Mouse (Mus musculus) gastrocnemius, postnatal 36 days (tissue): Measurements from ENCODE around the gene Ston2. TPM values are rescaled to one million over a fixed set of nuclear protein-coding genes. Genes with fewer than 3 reads are reported as not detected.

ENCODE experiments used
- DNase-seq, 2 experiments: peaks; one replicate each; pipeline ENCODE4 v3.0.0; 2022
- intact Hi-C: fragments of 180-260 bp; cut with DNase I; formaldehyde crosslinking; loops from one replicate; pipeline ENCODE4 v1.15.1; 2025
- total RNA-seq, 2 experiments: library from RNA; stranded (reverse); gene quantifications; 2 replicates each; pipeline ENCODE4 v1.2.3; 2021

Gene Ston2
- total RNA-seq, 2 experiments from 2014 or later, result 42.5 to 46.6 TPM

DNA sequence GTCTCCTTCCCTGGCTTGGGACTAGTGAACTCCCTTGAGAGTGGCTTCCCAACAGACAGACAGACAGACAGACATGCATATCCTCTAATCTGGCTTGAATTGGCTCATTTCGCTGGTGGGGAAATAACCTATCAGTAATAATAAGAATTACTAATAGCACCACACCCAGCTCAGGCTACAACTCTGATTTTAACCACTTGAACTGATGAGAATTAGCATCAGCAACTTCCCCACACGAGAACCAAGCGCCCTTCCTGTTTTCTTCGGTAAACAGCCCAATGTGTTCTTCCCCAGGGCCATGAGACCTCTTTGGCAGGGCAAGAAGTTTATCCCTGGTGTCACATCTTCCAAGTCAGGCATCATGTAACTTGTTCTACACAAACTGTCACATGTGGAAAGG lies 76.5 kb downstream of the Ston2 start:
- no peak for DNase-seq
- intact Hi-C loops, result no loop called here

- intact Hi-C loops, result no loop called here
Observed at GRCm38 (mm10) chr12:91710876-91711275, 77.3 kb downstream of the Ston2 start.

DNA sequence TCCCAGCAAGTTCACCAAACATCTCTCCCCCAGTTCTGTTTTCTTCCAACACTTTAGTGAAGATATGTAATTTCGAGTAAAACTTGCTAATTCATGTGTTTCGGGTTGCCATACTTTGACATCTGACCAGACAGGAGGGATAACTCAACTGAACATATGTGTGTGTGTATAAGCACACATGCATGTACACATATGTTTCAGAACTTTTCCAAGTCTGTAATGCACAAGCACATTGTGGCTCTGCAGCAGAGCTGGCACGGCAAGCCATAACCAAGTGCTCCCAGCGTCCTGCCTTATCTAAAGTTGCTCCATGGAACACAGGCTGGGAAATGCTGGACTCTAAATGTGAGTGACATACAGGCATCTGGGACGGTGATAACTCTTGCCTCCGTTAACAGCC lies 78.6 kb downstream of the Ston2 start:
- intact Hi-C loops, result no loop called here

More at GRCm38 (mm10) chr12:91710876-91711275, 77.3 kb downstream of the Ston2 start:
- DNase-seq, result no peak

GRCm38 (mm10) chr12:91709232-91709631 lies 79.0 kb downstream of the Ston2 start:
- no peak for DNase-seq
- intact Hi-C loops, result no loop called here

More for the DNA sequence above, 78.6 kb downstream of the Ston2 start:
- no peak for DNase-seq

DNA sequence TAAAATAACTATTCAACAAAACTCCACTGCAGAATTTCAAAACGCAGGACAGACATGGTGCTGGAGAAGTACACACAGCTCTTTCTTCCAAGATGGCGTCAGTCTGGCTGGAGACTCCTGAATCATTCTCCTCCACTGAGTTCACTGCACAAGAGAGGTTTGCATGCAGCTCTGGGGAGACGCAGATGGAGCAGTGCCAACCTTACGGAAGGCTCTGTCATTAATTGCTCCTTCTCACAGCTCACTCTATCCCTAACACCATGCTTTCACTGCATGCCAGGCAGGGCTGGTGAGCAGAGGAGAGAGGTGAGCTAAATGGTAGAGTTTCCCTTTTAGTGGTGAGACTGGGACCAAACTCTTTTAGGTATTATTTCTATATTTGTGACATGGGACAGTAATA lies 80.4 kb downstream of the Ston2 start:
- DNase-seq, result no peak
- intact Hi-C loops, result no loop called here

GRCm38 (mm10) chr12:91703533-91703932 lies 84.7 kb downstream of the Ston2 start:
- no peak for DNase-seq
- intact Hi-C loops, result no loop called here

DNA sequence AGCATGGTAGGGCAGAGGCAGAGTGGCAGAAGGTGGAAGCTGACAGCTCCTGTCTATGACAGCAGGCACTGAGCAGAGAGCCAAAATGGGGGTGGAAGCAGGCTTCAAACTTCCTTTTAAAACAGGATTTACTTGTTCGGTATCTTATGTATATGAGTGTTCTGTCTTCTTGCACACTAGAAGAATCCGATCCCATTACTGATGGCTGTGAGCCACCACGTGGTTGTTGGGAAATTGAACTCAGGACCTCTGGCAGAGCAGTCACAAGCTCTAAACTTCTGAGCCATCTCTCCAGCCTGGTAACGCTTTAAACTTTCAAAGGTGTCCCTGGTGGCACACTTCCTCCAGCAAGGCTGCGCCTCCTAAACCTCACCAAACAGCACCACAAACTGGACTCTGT lies 85.4 kb downstream of the Ston2 start:
- intact Hi-C loops, result no loop called here
- DNase-seq, result no peak

DNA sequence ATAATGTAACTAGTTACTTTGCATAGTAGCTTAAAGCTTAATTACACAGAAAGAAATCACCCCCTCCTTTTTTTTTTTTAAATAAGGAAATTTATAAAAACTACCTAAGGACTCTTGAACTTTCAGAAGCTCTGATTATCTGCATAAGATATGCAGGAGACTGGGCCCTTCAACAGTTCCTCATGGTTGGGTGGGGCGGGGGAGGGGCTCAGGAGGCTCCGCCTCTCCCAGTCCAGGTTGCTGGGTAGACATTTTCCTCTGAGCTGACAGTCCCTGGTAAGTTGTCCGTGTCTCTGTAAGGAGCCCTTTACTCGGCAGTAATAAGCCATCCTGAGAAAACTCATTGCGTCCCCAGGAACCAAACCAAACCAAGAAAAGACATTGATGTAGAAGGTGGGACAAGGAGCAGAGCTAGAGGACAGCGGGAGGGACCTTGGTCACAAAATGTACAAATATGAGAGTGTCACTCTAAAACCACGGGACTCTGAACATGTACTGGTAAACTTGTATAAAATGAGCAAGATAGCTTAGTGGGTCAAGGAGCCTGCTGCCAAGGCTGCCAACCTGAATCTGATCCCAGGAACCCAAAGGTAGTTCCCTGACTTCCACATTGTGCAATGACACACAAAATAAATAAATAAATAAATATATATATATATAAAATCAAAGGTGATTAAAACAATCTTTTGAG lies 88.6 kb downstream of the Ston2 start:
- intact Hi-C loops, result no loop called here
- no peak for DNase-seq

- no peak for DNase-seq
- intact Hi-C loops, result no loop called here
Observed at GRCm38 (mm10) chr12:91696231-91696630, 92.0 kb downstream of the Ston2 start.

GRCm38 (mm10) chr12:91695761-91696160 lies 92.4 kb downstream of the Ston2 start:
- intact Hi-C loops, result no loop called here
- no peak for DNase-seq

- intact Hi-C loops, result no loop called here
- no peak for DNase-seq
Observed at GRCm38 (mm10) chr12:91694748-91695147, 93.4 kb downstream of the Ston2 start.

GRCm38 (mm10) chr12:91693566-91693965 lies 94.6 kb downstream of the Ston2 start:
- intact Hi-C loops, result no loop called here
- no peak for DNase-seq

DNA sequence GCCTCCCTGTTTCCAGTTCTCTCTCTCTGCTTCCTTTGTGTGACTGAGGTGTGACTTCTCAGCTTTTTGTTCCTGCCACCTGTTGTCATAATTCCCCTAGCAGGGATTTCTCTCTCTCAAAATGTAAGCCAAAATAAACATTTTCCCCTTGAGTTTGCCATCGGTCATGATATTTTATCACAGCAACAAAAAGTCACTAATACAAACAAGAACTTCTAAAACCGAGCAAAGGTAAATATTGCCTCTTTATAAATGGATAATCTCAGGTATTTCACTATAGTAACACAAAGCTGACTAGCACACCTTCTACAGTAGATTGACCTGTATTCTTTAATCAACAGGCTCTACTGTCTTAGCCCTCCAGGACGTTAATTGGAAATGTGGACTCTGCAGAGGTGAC lies 95.2 kb downstream of the Ston2 start:
- DNase-seq, result no peak
- intact Hi-C loops, result no loop called here

DNA sequence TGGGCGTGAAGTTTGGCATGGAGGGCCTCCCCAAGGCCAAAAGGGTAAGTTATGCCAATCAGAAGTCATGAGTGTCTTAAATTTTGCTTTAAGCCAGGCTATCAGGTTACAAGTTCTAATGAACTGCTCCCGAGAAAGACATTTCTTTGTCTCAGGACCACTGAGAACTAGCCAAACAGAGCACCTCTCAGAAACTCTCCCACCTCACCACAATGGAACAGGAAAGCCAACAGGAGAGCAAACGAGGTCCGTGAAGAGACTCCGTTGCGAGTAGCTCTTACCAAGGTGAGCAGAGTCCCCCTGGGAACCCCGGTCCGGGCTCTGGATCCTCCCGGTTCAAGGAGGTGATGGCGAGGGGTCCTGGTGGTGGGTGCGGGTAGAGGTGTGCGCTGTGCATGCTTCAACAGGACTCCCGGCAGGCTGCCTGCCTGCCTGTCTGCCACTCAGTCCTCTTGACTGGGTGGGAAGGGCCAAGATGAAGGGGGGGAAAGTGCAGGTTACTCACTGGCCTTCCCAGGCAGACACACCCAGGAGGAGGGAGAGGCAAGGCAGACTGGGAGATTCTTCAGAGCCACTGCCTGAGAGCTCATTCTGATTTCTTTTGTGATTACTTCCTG lies 102.4 kb downstream of the Ston2 start:
- intact Hi-C loops, result no loop called here
- DNase-seq, result no peak

GRCm38 (mm10) chr12:91684840-91685415 lies 103.3 kb downstream of the Ston2 start:
- intact Hi-C loops, result no loop called here
- DNase-seq, result no peak

DNA sequence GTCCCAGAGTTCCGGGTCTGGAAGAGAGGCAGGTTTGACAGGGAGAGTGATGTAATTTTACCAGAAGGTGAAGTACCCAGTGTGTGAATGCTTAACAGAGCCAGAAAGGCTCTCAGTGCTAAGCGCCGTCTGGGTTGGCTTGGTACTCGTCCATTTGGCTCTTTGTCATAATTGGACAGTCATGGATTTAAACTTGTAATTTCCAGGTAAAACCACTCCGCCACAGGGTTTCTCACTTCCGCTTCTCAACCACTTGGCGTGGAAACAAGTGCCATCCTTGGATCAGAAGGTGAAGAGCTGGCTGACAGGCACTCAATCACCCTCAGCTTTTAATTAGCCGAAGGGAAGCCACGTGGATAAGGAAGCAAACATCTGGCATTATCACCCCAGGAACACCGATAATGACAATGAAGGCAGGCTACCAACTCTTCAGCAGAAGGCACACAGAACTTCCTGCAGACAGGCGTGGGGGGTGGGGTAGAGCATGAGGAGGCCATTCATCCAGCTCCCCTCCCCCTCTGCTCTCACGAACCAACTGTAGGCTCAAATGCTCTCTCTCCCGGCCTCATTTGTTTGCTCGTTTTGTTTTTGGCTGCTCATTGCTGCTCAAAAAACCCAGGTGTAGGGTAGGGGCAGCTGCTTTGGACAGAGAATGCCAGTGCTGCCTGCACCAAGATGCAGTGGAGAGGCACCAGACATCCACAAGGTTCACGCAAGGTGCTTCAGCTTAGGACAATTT lies 103.9 kb downstream of the Ston2 start:
- intact Hi-C loops, result no loop called here
- DNase-seq, result no peak

DNA sequence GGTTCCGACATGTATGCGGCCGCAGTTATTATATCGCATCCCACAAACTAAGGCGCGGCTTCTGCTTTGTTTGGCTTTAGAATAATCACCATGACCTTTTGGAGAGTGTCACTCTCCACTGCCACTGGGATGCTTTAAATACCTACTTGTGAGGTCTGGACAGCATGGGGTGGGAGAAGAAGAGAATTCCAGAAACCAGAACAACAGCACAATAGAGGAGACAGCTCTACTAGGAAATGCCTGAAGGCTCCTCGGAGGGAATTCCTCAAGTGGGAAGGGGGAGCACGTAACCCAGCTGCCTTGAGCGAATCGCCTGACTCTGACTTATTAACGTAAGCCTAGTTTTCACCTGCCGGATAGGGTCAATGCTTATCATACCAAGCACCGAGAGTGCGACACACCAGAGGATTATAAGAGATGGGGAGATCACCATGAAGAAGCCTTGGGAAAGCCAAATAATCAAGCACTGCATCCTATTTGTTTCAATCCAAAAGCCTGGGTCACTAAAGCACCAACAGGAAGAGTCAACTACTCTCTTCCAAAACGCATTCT lies 104.6 kb downstream of the Ston2 start:
- intact Hi-C loops, result no loop called here
- no peak for DNase-seq

GRCm38 (mm10) chr12:91683096-91683495 lies 105.1 kb downstream of the Ston2 start:
- intact Hi-C loops, result no loop called here

DNA sequence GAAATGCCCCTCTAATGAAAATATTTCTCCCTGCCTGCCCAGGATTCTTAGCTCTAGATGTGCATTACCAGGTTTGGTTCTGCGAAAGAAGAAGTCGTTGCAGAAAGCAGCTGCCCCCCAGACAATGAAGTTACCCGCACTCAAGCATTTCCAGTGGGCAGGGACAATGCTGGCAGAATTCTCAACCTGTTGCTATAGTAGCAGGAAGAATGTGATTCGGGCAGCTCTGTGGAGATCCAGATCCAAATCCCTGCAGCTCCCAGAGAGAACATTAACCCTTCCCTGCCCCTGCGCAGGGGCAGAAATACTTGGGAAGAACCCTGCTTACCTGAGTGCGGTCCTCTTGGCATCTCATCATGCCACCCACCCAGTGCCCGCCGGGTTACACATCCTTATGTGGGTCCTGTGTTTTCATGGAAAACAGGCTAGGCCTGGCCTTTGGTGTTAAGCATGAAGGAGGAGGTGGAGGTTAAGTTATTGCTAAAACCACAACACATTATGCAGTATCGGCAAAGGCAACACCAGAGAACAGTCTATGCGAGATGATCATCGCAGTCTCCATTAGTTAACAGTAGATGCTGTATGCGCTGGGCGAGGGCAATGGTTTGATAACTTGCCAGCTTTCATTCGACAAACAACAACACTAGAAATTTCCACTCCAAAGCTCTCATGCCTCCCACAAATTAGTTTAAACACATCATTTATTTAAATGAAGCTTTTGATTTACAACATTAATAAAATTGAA lies 108.7 kb downstream of the Ston2 start:
- intact Hi-C loops, result no loop called here
- DNase-seq, result no peak

More at GRCm38 (mm10) chr12:91683096-91683495, 105.1 kb downstream of the Ston2 start:
- DNase-seq, result no peak

GRCm38 (mm10) chr12:91675937-91676336 lies 112.2 kb downstream of the Ston2 start:
- intact Hi-C loops, result no loop called here
- DNase-seq, result no peak
